Comparison of ENCODE assay signal across 8 mouse cellular contexts in genomic region chr17:5402624-5403023, GRCm38 (mm10). TPM values are rescaled to one million over a fixed set of nuclear protein-coding genes. Genes with fewer than 3 reads are reported as not detected.
DNase-seq lines count a peak whose midpoint lies in the region; ATAC-seq lines count a peak whose summit lies in the region.

No protein-coding gene starts in this region.

- peaks cover 3% of the 10 kb centered on the region; the same call in 1 of the 2 replicates for H3K4me1 ChIP-seq in hindbrain, embryonic 14.5 days (replicated peaks; ENCODE audit: control insufficient read depth, insufficient read depth, low read length)

- WGBS in hindbrain, embryonic 14.5 days: 27% methylated on average over 8 of the region's 8 CpGs

- peak; percentile 49; the same call in 1 of the 2 replicates for ATAC-seq in hindbrain, embryonic 14.5 days (ENCODE audit: low FRiP score)
- ATAC-seq in megakaryocyte-erythroid progenitor cell, adult 5-6 weeks (replicated peaks; ENCODE audit: low FRiP score, low TSS enrichment, poor library complexity, severe bottlenecking): peak; percentile 83

- H3K4me2 ChIP-seq in hindbrain, embryonic 14.5 days (replicated peaks): no peak overlapping the region

- no peak overlapping the region for H3K27ac ChIP-seq in hindbrain, embryonic 14.5 days

- H3K9me3 ChIP-seq in hindbrain, embryonic 14.5 days (ENCODE audit: control insufficient read depth, low read length): no peaks in the 10 kb centered on the region

- H3K4me3 ChIP-seq in hindbrain, embryonic 14.5 days (replicated peaks; ENCODE audit: low read length): no peak overlapping the region

- H3K36me3 ChIP-seq in hindbrain, embryonic 14.5 days (replicated peaks; ENCODE audit: control insufficient read depth, insufficient read depth): no peaks in the 10 kb centered on the region

- no peaks in the 10 kb centered on the region for H3K27me3 ChIP-seq in hindbrain, embryonic 14.5 days (ENCODE audit: control insufficient read depth, insufficient read depth, low read length)

- DNase-seq in T-cell, adult 2 months (ENCODE audit: low spot score): peak; percentile 10
- DNase-seq in cerebellum, postnatal 14 days: peak; percentile 88 to 89
- peak; percentile 50 to 67 for DNase-seq in frontal cortex, postnatal 36 days (ENCODE audit: low spot score in 2 of 2)
- DNase-seq in hindbrain, embryonic 14.5 days (ENCODE audit: low spot score): peak; percentile 56
- peak; percentile 60 to 64 for DNase-seq in layer of hippocampus, postnatal 36 days
- DNase-seq in right cerebral cortex, postnatal 10 days (ENCODE audit: low spot score in 2 of 2): peak; percentile 75 to 79
- peak; percentile 78 for DNase-seq in urinary bladder, postnatal 25 days (ENCODE audit: low spot score)

- H3K9ac ChIP-seq in hindbrain, embryonic 14.5 days: no peak overlapping the region

RNA-seq across cellular contexts. Expression of gene Ldhal6b, which starts 15.9 kb away (rescaled TPM):
- 0.20 TPM in 1 of 2 replicates, not detected in the other for polyA plus RNA-seq in hindbrain, embryonic 14.5 days (2014; fragmentation: Nextera tagmentation; extraction: Ambion mirVana)
- 1 to 10 TPM; 1.3 to 1.6 TPM for total RNA-seq in layer of hippocampus, postnatal 36 days (2021)
- total RNA-seq in megakaryocyte-erythroid progenitor cell, adult 5-6 weeks (2014; fragmentation: Nextera tagmentation): 3.8 TPM in 1 of 2 replicates, not detected in the other
- 1.0 and 1.4 TPM in 2 replicates for total RNA-seq in megakaryocyte-erythroid progenitor cell, adult 5-6 weeks (2017)

RNA-seq across cellular contexts. Expression of gene Tmem242, which starts 37.4 kb away (rescaled TPM):
- 105 and 111 TPM in 2 replicates for polyA plus RNA-seq in hindbrain, embryonic 14.5 days (2014; fragmentation: Nextera tagmentation; extraction: Ambion mirVana)
- total RNA-seq in layer of hippocampus, postnatal 36 days (2021): 10 to 100 TPM; 74.5 to 85.0 TPM
- total RNA-seq in megakaryocyte-erythroid progenitor cell, adult 5-6 weeks (2014; fragmentation: Nextera tagmentation): 39.4 and 43.1 TPM in 2 replicates
- 31.2 and 34.8 TPM in 2 replicates for total RNA-seq in megakaryocyte-erythroid progenitor cell, adult 5-6 weeks (2017)

Comparison
In these comparisons a context has a peak if more than half of its experiments do, and no peak if none do; other contexts are left out.
1. DNase-seq: peak in every context shown above with its lines; median percentile 88 in cerebellum, postnatal 14 days; 78 in urinary bladder, postnatal 25 days; 77 in right cerebral cortex, postnatal 10 days; 62 in layer of hippocampus, postnatal 36 days; 58 in frontal cortex, postnatal 36 days; 56 in hindbrain, embryonic 14.5 days; 10 in T-cell, adult 2 months.